In the genomic region with DNA sequence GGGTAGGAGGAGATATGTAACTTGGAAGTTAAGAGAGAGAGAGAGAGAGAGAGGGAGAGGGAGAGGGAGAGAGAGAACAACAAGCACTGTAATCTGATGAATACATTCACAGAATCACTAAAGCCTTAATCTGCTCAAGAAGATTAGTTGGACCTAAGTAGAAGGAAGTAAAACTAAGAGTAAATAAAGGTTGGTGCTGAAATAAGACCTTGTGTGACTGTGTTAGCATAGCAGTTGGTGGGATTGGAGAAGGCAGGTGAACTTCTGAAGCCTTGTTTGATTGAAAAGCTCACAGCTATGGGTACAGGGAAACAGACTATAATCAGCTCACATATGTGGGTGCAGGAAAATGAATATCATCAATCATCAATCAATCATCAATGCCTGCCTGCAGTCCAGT, we compare ENCODE assay signal across 17 mouse cellular contexts. TPM values are rescaled to one million over a fixed set of nuclear protein-coding genes. Genes with fewer than 3 reads are reported as not detected.
DNase-seq lines count a peak whose midpoint lies in the region; ATAC-seq lines count a peak whose summit lies in the region.
"Had no signal": no experiment of that assay in that cellular context is flagged by ENCODE, and none has a peak within 500 bp of the region (broad histone marks: within the 10 kb centered on the region; RNA-seq: fewer than 3 reads in every experiment).

No protein-coding gene starts in this region.

- H3K4me2 ChIP-seq in embryonic facial prominence, embryonic 14.5 days (ENCODE audit: low read depth, low read length): no peak overlapping the region
- no peak overlapping the region for H3K4me2 ChIP-seq in stomach, embryonic 16.5 days (ENCODE audit: low read depth, low read length)
- H3K4me2 ChIP-seq: embryonic facial prominence, embryonic 13.5 days; forebrain, embryonic 13.5 days; forebrain, embryonic 15.5 days had no signal

- no peaks in the 10 kb centered on the region for H3K9me3 ChIP-seq in embryonic facial prominence, embryonic 14.5 days (ENCODE audit: control insufficient read depth, low read length)
- no peaks in the 10 kb centered on the region for H3K9me3 ChIP-seq in embryonic facial prominence, embryonic 10.5 days
- no peaks in the 10 kb centered on the region for H3K9me3 ChIP-seq in stomach, embryonic 16.5 days (replicated peaks; ENCODE audit: control insufficient read depth, low read length)
- H3K9me3 ChIP-seq: embryonic facial prominence, embryonic 13.5 days; forebrain, embryonic 13.5 days; forebrain, embryonic 15.5 days had no signal

- no peaks in the 10 kb centered on the region for H3K36me3 ChIP-seq in embryonic facial prominence, embryonic 14.5 days (ENCODE audit: control insufficient read depth, insufficient read depth, low read length)
- no peaks in the 10 kb centered on the region for H3K36me3 ChIP-seq in embryonic facial prominence, embryonic 10.5 days (replicated peaks)
- H3K36me3 ChIP-seq in stomach, embryonic 16.5 days (ENCODE audit: control insufficient read depth, insufficient read depth, low read length): no peaks in the 10 kb centered on the region
- H3K36me3 ChIP-seq: embryonic facial prominence, embryonic 13.5 days; forebrain, embryonic 15.5 days had no signal

- no peak overlapping the region for H3K4me3 ChIP-seq in embryonic facial prominence, embryonic 14.5 days (ENCODE audit: low read depth, low read length)
- H3K4me3 ChIP-seq in embryonic facial prominence, embryonic 10.5 days: no peak overlapping the region
- no peak overlapping the region for H3K4me3 ChIP-seq in stomach, embryonic 16.5 days (replicated peaks; ENCODE audit: low read length)
- H3K4me3 ChIP-seq: embryonic facial prominence, embryonic 13.5 days; forebrain, embryonic 13.5 days; forebrain, embryonic 15.5 days had no signal

- no peak for DNase-seq in embryonic facial prominence, embryonic 14.5 days (ENCODE audit: low spot score)
- no peak for DNase-seq in embryonic facial prominence, embryonic 10.5 days (ENCODE audit: low spot score)
- peak; percentile 21 for DNase-seq in A20 (ENCODE audit: low read depth, low spot score)
- no peak for DNase-seq in cerebellum, postnatal 14 days
- no peak for DNase-seq in thymus, postnatal 10 days (ENCODE audit: low spot score in 2 of 2)
- DNase-seq: adrenal gland, adult 2 months; adrenal gland, postnatal 10 days; adrenal gland, postnatal 25 days; cerebellum, adult 11 months; cerebellum, adult 18-20 months; cerebellum, adult 8-10 months; cerebellum, adult 9-11 months; cerebellum, postnatal 25 days had no signal

- H3K27me3 ChIP-seq in embryonic facial prominence, embryonic 14.5 days (replicated peaks; ENCODE audit: control insufficient read depth, insufficient read depth, low read length): no peaks in the 10 kb centered on the region
- no peaks in the 10 kb centered on the region for H3K27me3 ChIP-seq in embryonic facial prominence, embryonic 10.5 days (replicated peaks; ENCODE audit: low read depth, poor library complexity, severe bottlenecking)
- no peaks in the 10 kb centered on the region for H3K27me3 ChIP-seq in stomach, embryonic 16.5 days (ENCODE audit: control insufficient read depth, insufficient read depth, low read length)
- H3K27me3 ChIP-seq: embryonic facial prominence, embryonic 13.5 days; forebrain, embryonic 13.5 days; forebrain, embryonic 15.5 days had no signal

- no peak overlapping the region for H3K9ac ChIP-seq in embryonic facial prominence, embryonic 14.5 days (ENCODE audit: low read depth, low read length)
- H3K9ac ChIP-seq in stomach, embryonic 16.5 days (ENCODE audit: low read length): no peak overlapping the region
- H3K9ac ChIP-seq: embryonic facial prominence, embryonic 13.5 days; forebrain, embryonic 13.5 days; forebrain, embryonic 15.5 days had no signal

- H3K4me1 ChIP-seq in embryonic facial prominence, embryonic 14.5 days (ENCODE audit: control insufficient read depth, insufficient read depth, low read length): no peaks in the 10 kb centered on the region
- H3K4me1 ChIP-seq in embryonic facial prominence, embryonic 10.5 days: no peaks in the 10 kb centered on the region
- H3K4me1 ChIP-seq in stomach, embryonic 16.5 days (ENCODE audit: control insufficient read depth, insufficient read depth, low read length): no peaks in the 10 kb centered on the region
- H3K4me1 ChIP-seq: embryonic facial prominence, embryonic 13.5 days; forebrain, embryonic 13.5 days; forebrain, embryonic 15.5 days had no signal

- ATAC-seq in embryonic facial prominence, embryonic 14.5 days (ENCODE audit: low read depth): peak; percentile 18; the same call in 1 of the 2 replicates
- peak; percentile 64; the same call in 1 of the 2 replicates for ATAC-seq in stomach, embryonic 16.5 days (ENCODE audit: insufficient read depth, low FRiP score)
- ATAC-seq: forebrain, embryonic 13.5 days; forebrain, embryonic 15.5 days had no signal

- no peak overlapping the region for H3K27ac ChIP-seq in embryonic facial prominence, embryonic 14.5 days (replicated peaks; ENCODE audit: low read depth, low read length)
- no peak overlapping the region for H3K27ac ChIP-seq in embryonic facial prominence, embryonic 10.5 days (replicated peaks)
- H3K27ac ChIP-seq in stomach, embryonic 16.5 days (ENCODE audit: low read length): no peak overlapping the region
- H3K27ac ChIP-seq: embryonic facial prominence, embryonic 13.5 days; forebrain, embryonic 13.5 days; forebrain, embryonic 15.5 days had no signal

RNA-seq across cellular contexts. Expression of gene Cd36, which starts 23.2 kb away (rescaled TPM):
- polyA plus RNA-seq in embryonic facial prominence, embryonic 14.5 days (2014; fragmentation: Nextera tagmentation; extraction: Ambion mirVana): 44.3 and 49.6 TPM in 2 replicates
- polyA plus RNA-seq in embryonic facial prominence, embryonic 10.5 days (2016; fragmentation: Nextera tagmentation; extraction: Ambion mirVana): 0.95 and 1.3 TPM in 2 replicates
- polyA plus RNA-seq in stomach, embryonic 16.5 days (2015; fragmentation: Nextera tagmentation; extraction: Ambion mirVana): 38.9 and 41.0 TPM in 2 replicates

Comparison
In these comparisons a context has a peak if more than half of its experiments do, and no peak if none do; other contexts are left out.
1. RNA of gene Cd36, which starts 23.2 kb away (polyA plus RNA-seq): 44.3 to 49.6 TPM in embryonic facial prominence, embryonic 14.5 days and 38.9 to 41.0 TPM in stomach, embryonic 16.5 days; 0.95 to 1.3 TPM in embryonic facial prominence, embryonic 10.5 days; every median in the first group is over 10 times any median in the second.